Mouse (Mus musculus) adrenal gland, postnatal 36 days (tissue): ENCODE measurements around the gene B4galt1. TPM values are rescaled to one million over a fixed set of nuclear protein-coding genes. Genes with fewer than 3 reads are reported as not detected.

Source experiments
- DNase-seq, 2 experiments: peaks; one replicate each; pipeline ENCODE4 v3.0.0; 2021; ENCODE audit warnings: mixed read lengths in 1 of 2
- microRNA-seq: library from miRNA; unstranded; fragments of <30 nt; microRNA quantifications from one replicate; pipeline ENCODE4 v1.2.0, GENCODE M21; 2021
- total RNA-seq, 2 experiments: library from RNA; stranded (reverse); gene quantifications; 2 replicates each; pipeline ENCODE4 v1.2.3; 2021

B4galt1 gene
- total RNA-seq, 2 experiments from 2014 or later, result 75.7 to 89.5 TPM

GRCm38 (mm10) chr4:40781143-40781542 is 72.7 kb downstream of the B4galt1 start:
- peak in 1 of 2 experiments; percentile 60 for DNase-seq

DNA sequence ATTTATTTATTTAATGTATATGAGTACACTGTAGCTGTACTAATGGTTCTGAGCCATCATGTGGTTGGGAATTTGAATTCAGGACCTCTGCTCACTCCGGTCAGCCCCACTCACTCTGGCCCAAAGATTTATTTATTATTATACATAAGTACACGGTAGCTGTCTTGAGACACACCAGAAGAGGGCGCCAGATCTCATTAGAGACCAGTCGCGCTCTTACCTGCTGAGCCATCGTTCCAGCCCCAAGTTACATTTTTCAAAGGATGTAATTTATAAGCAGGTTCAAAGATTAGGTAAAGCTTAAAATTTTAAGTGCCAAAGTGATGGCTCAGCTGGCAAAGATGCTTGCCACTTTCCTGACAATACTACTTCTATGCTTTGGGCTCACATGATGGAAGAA is 75.1 kb downstream of the B4galt1 start:
- peak; percentile 48 to 56 for DNase-seq

GRCm38 (mm10) chr4:40777116-40777515 is 76.7 kb downstream of the B4galt1 start:
- DNase-seq, result peak; percentile 18 to 38

GRCm38 (mm10) chr4:40776416-40776815 is 77.4 kb downstream of the B4galt1 start:
- DNase-seq, result no peak

DNA sequence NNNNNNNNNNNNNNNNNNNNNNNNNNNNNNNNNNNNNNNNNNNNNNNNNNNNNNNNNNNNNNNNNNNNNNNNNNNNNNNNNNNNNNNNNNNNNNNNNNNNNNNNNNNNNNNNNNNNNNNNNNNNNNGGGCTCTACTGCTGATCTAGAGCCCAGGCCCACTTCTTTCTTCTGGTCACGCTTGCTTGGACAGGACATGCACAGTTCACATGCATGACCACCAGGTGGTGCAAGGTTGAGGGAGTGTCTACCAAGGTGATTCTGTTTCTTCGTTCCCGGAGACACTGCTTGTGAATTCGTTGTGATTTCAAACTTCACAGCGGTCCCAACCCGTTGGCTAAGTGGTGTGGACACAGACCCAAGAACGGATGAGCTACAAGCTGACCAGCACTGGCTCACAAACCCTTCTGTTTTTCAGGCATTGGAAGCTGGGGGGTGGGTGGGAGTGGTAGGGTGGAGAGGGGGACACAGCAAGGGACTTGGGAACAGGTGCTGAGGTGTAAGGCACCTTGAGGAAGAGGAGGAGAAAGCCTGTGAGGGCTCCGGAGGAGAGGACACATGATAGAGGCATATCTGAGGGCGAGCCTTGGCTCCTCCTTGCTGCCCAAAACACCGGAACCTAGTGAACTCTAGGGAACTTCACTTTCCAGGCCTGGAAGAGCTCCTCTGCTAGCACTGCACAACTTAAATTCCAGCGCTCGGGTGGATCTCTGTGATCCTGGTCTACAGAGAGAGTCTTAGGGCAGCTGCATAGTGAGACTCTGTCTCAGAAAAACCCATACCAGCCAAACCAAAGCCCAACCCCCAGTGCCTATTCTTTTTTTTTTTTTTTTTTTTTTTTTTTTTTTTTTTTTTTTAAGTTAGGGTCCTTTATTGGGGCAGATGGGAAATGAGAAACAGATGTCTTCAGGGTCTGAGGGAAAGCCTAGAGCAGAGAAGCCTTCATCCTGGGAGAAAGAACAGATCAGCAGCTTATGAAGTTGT is 79.2 kb downstream of the B4galt1 start:
- peak; percentile 81 to 86 for DNase-seq

- no peak for DNase-seq
These were observed 93.9 kb downstream of the B4galt1 start for GRCm38 (mm10) chr4:40759876-40760275.

- peak; percentile 98 for DNase-seq
These were observed 95.9 kb downstream of the B4galt1 start, which contains the start of gene Smu1 for GRCm38 (mm10) chr4:40757780-40758420. Gene Smu1, minus strand, starts transcription at chr4:40757923.

- no peak for DNase-seq
These were observed 96.5 kb downstream of the B4galt1 start for GRCm38 (mm10) chr4:40757157-40757779.

Small RNA genes lying within 50 kb of the gene (microRNA-seq; reads per million reads assigned to microRNA genes)
- gene Gm24112, result not detected
- gene Gm25931, result not detected
- gene Mir5123, result not detected

Other genes starting within 250 kb of the B4galt1 start
- gene Aptx, start 150.8 kb downstream of the B4galt1 start, total RNA-seq, result 10 to 100 TPM; 14.4 to 23.2 TPM
- gene Dnaja1, start 131.9 kb downstream of the B4galt1 start, total RNA-seq, result 100 to 1,000 TPM; 287 to 463 TPM
- 10 to 100 TPM; 60.2 to 71.2 TPM for gene Smu1, start 96.1 kb downstream of the B4galt1 start, total RNA-seq
- gene Spink4, start 66.0 kb upstream of the B4galt1 start, total RNA-seq, result 10 to 100 TPM in 1 of 2 experiments, not detected in 1; 12.8 TPM
- 100 to 1,000 TPM; 287 to 331 TPM for gene Bag1, start 94.3 kb upstream of the B4galt1 start, total RNA-seq
- gene Chmp5, start 94.4 kb upstream of the B4galt1 start, total RNA-seq, result 100 to 1,000 TPM; 101 to 105 TPM
- 10 to 100 TPM; 75.5 to 97.1 TPM for gene Nfx1, start 116.9 kb upstream of the B4galt1 start, total RNA-seq
- 10 to 100 TPM; 22.9 to 26.1 TPM for gene Aqp7, start 194.1 kb upstream of the B4galt1 start, total RNA-seq
- gene Aqp3, start 244.2 kb upstream of the B4galt1 start, total RNA-seq, result under 1 TPM in 1 of 2 experiments, not detected in 1; 0.23 TPM